Mouse (Mus musculus) stomach, embryonic 15.5 days (tissue): Measurements from ENCODE around the gene Gm45021. TPM values are rescaled to one million over a fixed set of nuclear protein-coding genes. Genes with fewer than 3 reads are reported as not detected.
"Not testable (repeated sequence)": the region's sequence is repeated elsewhere in the genome, so short reads cannot be mapped to it uniquely, and the experiment has no call there.

Experiments used
- ATAC-seq: fragments of 200-750 bp; cut with Nextera tagmentation; 2 replicates; pipeline ENCODE4 v1.8.0; 2017; ENCODE audit warnings: low read depth, moderate number of reproducible peaks, moderate TSS enrichment; ENCODE audit not compliant: insufficient read depth, low FRiP score
- H3K27ac ChIP-seq: fragments of 300-500 bp; sonication (generic); 2 replicates; pipeline ENCODE4 v1.5.1; 2015; ENCODE audit warnings: mild to moderate bottlenecking, inconsistent platforms
- H3K27me3 ChIP-seq: fragments of 300-500 bp; sonication (generic); replicated peaks from 2 replicates; pipeline ENCODE4 v1.6.1; 2015; ENCODE audit warnings: inconsistent platforms
- H3K36me3 ChIP-seq: fragments of 300-500 bp; sonication (generic); 2 replicates; pipeline ENCODE4 v1.6.1; 2015; ENCODE audit warnings: inconsistent platforms
- H3K4me1 ChIP-seq: fragments of 300-500 bp; sonication (generic); 2 replicates; pipeline ENCODE4 v1.6.1; 2015; ENCODE audit warnings: inconsistent platforms
- H3K4me2 ChIP-seq: fragments of 300-500 bp; sonication (generic); 2 replicates; pipeline ENCODE4 v1.6.1; 2015; ENCODE audit warnings: mild to moderate bottlenecking, inconsistent platforms
- H3K4me3 ChIP-seq: fragments of 300-500 bp; sonication (generic); replicated peaks from 2 replicates; pipeline ENCODE4 v1.5.1; 2015; ENCODE audit warnings: inconsistent platforms
- H3K9ac ChIP-seq: fragments of 300-500 bp; sonication (generic); 2 replicates; pipeline ENCODE4 v1.6.1; 2015; ENCODE audit warnings: inconsistent platforms
- H3K9me3 ChIP-seq: fragments of 300-500 bp; sonication (generic); 2 replicates; pipeline ENCODE4 v1.6.1; 2016; ENCODE audit warnings: inconsistent platforms
- WGBS: fragments of 180-500 bp; shearing (Covaris S2); methylation state at CpG from one replicate; pipeline ENCODE4 v1.1.7; 2015; 5-methylcytosine and 5-hydroxymethylcytosine counted together
- polyA plus RNA-seq: library from polyadenylated mRNA; unstranded; fragments of >200 nt; fragmentation: Nextera tagmentation; extraction: Ambion mirVana; gene quantifications from 2 replicates; pipeline ENCODE4 v1.2.1, GENCODE M21; 2015

The Gm45021 gene
- polyA plus RNA-seq, 1 experiment from 2014 or later: not detected

- Histone ChIP-seq H3K27ac (no peak overlapping the region), H3K27me3 (no peaks in the 10 kb centered on the region), H3K4me1 (peaks cover 22% of the 10 kb centered on the region), H3K9ac (no peak overlapping the region), H3K9me3 (no peaks in the 10 kb centered on the region; the same call in 1 of the 2 replicates), H3K36me3 (peaks cover 48% of the 10 kb centered on the region), H3K4me2 (no peak overlapping the region), H3K4me3 (no peak overlapping the region)
- no peak for ATAC-seq
- whole genome bisulfite sequencing: 96% methylated on average over 27 of the region's 27 CpGs
Measured at GRCm38 (mm10) chr6:48597233-48597625, 7.8 kb downstream of the Gm45021 start.

DNA sequence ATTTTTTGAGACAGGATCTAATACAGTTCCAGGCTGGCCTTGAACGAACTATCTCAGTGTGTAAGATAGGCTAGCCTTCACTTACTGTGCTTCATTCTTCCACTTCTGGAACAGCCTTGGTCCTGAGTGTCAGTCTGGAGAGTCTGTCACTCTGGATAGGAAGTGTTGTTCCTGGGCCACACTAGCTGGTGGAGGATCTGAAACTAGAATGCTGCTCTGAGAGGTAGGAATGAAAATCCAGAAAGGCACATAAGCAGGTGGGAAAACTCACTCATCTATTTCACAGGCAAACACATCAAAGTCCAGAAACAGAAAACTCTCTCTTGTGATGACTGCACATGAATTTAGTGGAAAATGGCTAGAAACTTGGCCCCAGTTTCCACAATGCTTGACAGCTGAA is 11.2 kb downstream of the Gm45021 start:
- 89% methylated on average over 1 of the region's 1 CpGs for WGBS
- H3K4me2 ChIP-seq: no peak overlapping the region
- no peak overlapping the region for H3K9ac ChIP-seq
- ATAC-seq: no peak
- no peak overlapping the region for H3K27ac ChIP-seq
- no peaks in the 10 kb centered on the region; the same call in 1 of the 2 replicates for H3K9me3 ChIP-seq
- no peaks in the 10 kb centered on the region for H3K27me3 ChIP-seq
- H3K4me1 ChIP-seq: 0 out of 2 replicates have a peak, but pooled peaks cover 6% of the 10 kb centered on the region
- peaks cover 48% of the 10 kb centered on the region for H3K36me3 ChIP-seq
- no peak overlapping the region for H3K4me3 ChIP-seq

DNA sequence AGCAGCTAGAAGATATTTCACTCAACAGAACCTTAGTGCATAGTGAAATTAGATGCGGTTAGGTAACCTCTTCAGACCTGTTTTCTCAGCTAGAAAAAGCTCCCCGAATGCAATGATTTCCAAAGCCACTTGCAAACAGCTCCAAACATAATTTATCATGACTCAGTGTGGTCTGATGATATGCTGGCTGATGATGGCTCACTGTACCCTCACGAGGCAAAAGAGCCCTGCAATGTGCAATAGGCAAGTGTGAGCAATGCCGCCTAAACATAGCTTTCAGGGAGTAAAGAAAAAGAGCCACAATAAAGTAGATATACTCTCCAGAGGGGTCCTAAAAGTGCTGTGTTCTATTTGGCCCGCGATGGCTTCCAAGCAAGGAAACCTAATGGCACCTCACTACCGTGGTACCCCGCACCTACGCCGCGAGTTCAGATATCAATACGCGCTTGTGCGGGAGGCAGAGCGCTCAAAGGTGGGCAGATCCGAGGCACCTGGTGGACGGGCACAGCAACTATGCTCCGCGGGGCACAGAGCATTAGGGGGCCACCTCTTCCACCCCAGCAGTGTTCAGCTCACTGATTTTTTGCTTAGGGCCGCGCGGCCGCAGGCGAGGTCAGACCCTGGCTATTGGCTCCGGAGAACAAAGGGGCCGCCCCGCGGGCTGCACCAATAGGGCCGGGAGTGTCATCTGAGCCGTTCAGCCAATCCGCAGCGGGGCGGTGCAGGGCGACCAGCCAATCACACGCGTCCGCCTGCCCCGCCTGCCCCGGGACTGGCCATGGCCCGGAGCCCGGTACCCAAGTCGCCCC is 12.1 kb downstream of the Gm45021 start, which contains the start of gene Zfp775:
Zfp775 (plus strand) TSS at position 793 of the 809 bp plus-strand sequence.
- Histone ChIP-seq H3K27ac (peak within 1 kb of the TSS; percentile 73), H3K4me2 (peak within 1 kb of the TSS; percentile 94), H3K27me3 (no peaks in the 10 kb centered on the region), H3K9ac (peak within 1 kb of the TSS; percentile 38), H3K9me3 (no peaks in the 10 kb centered on the region; the same call in 1 of the 2 replicates), H3K36me3 (peaks cover 41% of the 10 kb centered on the region), H3K4me1 (0 out of 2 replicates have a peak, but pooled peaks cover 6% of the 10 kb centered on the region), H3K4me3 (peak within 1 kb of the TSS; percentile 60)
- 4% methylated on average over 42 of the region's 42 CpGs for WGBS
- ATAC-seq: peak; percentile 98

DNA sequence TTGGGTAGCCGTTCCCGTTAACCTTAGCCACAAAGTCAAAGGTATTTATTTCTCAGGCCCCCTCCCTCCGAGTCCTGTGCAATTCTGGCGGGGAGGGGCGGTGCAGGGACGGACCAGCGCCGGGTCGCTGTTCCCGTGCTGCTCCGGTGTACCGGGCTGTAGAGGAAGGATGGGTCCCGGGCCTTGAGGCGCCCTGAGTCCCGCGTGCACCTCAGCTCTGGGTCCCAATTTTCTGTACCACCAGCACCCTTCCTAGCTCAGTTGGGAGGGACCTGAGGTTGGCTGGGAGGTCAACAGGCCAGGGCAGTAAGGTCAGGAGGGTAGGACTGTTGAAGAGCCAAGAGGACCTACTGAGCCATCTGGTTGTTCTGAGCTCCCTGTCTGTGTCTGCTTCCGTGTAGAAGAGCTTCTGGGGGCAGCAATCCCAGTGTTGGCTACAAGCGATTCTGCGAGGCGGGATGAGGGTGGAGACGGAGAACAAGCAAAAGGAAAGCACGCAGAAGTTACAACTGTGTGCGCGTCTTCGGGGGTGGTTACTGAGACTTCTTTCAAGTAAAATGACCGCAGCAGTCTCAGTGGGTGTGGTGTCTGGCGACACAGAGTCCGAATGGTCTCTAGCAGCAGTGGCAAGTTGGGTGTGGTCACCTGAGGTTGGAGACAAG is 12.8 kb downstream of the Gm45021 start:
- no peaks in the 10 kb centered on the region for H3K9me3 ChIP-seq
- ATAC-seq: peak; percentile 65; the same call in 1 of the 2 replicates
- H3K4me1 ChIP-seq: 0 out of 2 replicates have a peak, but pooled peaks cover 6% of the 10 kb centered on the region
- WGBS: under 1% methylated on average over 27 of the region's 28 CpGs
- H3K4me3 ChIP-seq: peak overlapping the region; percentile 60
- peak overlapping the region; percentile 38 for H3K9ac ChIP-seq
- H3K27me3 ChIP-seq: no peaks in the 10 kb centered on the region
- H3K4me2 ChIP-seq: peak overlapping the region; percentile 94
- peaks cover 33% of the 10 kb centered on the region for H3K36me3 ChIP-seq
- peak overlapping the region; percentile 73 for H3K27ac ChIP-seq

DNA sequence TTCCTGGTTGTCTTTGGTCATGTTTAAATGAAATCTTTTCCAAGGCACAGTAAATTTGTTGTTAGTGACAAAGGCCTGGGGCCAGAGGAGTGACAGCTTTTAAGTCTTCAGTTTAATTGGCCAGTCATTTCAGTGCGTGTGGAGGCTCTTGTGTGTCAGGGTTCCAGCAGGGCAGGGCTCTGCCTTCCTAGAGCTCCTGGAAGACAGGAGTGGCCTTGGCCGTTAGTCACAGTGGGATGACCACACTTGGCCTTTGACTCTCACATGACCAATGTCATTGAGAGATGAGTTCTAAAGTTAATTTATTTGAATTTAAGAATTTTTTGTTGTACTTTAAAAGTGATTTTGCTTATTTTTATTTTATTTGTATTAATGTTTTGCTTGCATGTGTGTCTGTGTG is 18.7 kb downstream of the Gm45021 start:
- H3K4me3 ChIP-seq: no peak overlapping the region
- H3K36me3 ChIP-seq: 0 out of 2 replicates have a peak, but pooled peaks cover 2% of the 10 kb centered on the region
- H3K27ac ChIP-seq: no peak overlapping the region
- no peaks in the 10 kb centered on the region for H3K9me3 ChIP-seq
- no peak overlapping the region for H3K4me2 ChIP-seq
- H3K27me3 ChIP-seq: no peaks in the 10 kb centered on the region
- no peaks in the 10 kb centered on the region for H3K4me1 ChIP-seq
- ATAC-seq: no peak
- no peak overlapping the region for H3K9ac ChIP-seq
- 80% methylated on average over 2 of the region's 2 CpGs for WGBS

DNA sequence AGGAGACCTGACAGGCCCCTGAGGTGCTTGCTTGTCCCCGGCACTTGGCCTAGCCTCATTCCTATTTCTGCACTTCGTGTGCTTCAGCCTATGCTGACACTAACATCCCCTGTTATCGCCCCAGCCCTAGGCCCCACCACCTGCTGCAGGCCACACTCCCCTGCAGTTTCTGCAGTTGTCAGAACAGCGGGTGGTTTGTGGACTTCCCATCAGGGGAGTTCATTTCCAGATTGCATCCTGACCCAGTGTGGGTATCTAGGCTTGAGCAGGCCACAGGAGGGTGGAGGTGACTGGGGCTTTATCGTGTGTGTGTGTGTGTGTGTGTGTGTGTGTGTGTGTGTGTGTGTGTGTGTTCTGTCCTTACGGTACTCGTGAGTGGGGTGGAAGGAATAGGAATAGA is 20.1 kb downstream of the Gm45021 start:
- no peak for ATAC-seq
- no peak overlapping the region for H3K9ac ChIP-seq

DNA sequence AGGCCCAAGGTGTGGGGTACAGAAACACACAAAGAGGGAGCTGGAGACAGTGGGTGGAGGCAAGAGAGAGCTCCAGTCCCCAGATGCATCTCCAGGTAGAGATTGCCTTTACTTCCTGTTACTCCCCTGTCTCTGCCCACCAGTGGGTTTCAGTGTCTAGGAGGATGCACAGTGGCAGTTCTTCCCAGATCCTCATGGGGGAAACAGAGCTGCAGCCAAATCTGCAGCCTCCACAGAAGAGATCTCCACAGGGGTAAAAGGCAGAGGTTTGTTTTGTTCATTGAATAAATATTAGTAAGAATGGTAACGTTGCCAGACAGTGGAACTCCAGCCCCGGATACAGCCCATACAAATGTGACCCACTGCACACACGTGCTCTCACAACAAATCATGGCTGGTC is 21.2 kb downstream of the Gm45021 start:
- Histone ChIP-seq H3K4me3 (no peak overlapping the region), H3K9ac (no peak overlapping the region), H3K4me2 (no peak overlapping the region), H3K9me3 (no peaks in the 10 kb centered on the region), H3K27me3 (no peaks in the 10 kb centered on the region), H3K36me3 (peaks cover 11% of the 10 kb centered on the region; the same call in 1 of the 2 replicates), H3K4me1 (no peaks in the 10 kb centered on the region), H3K27ac (no peak overlapping the region)
- ATAC-seq: no peak
- 43% methylated on average over 3 of the region's 3 CpGs for WGBS

More for the DNA sequence above, 20.1 kb downstream of the Gm45021 start:
- no peaks in the 10 kb centered on the region for H3K4me1 ChIP-seq
- H3K4me2 ChIP-seq: no peak overlapping the region
- H3K27ac ChIP-seq: no peak overlapping the region
- no peaks in the 10 kb centered on the region for H3K27me3 ChIP-seq
- 76% methylated on average over 7 of the region's 7 CpGs for WGBS
- H3K4me3 ChIP-seq: no peak overlapping the region
- H3K36me3 ChIP-seq: peaks cover 11% of the 10 kb centered on the region; the same call in 1 of the 2 replicates
- H3K9me3 ChIP-seq: no peaks in the 10 kb centered on the region

GRCm38 (mm10) chr6:48613464-48613863 is 24.1 kb downstream of the Gm45021 start:
- peaks cover 11% of the 10 kb centered on the region; the same call in 1 of the 2 replicates for H3K36me3 ChIP-seq
- no peaks in the 10 kb centered on the region for H3K9me3 ChIP-seq
- no peak for ATAC-seq
- H3K27ac ChIP-seq: no peak overlapping the region
- H3K4me1 ChIP-seq: no peaks in the 10 kb centered on the region
- H3K9ac ChIP-seq: no peak overlapping the region
- 91% methylated on average over 4 of the region's 4 CpGs for WGBS
- H3K4me3 ChIP-seq: no peak overlapping the region
- H3K27me3 ChIP-seq: no peaks in the 10 kb centered on the region
- H3K4me2 ChIP-seq: no peak overlapping the region

GRCm38 (mm10) chr6:48614756-48615155 is 25.3 kb downstream of the Gm45021 start:
- Histone ChIP-seq H3K4me2 (no peak overlapping the region), H3K9ac (no peak overlapping the region), H3K4me3 (no peak overlapping the region), H3K27me3 (no peaks in the 10 kb centered on the region), H3K4me1 (no peaks in the 10 kb centered on the region), H3K27ac (no peak overlapping the region), H3K9me3 (no peaks in the 10 kb centered on the region), H3K36me3 (peaks cover 15% of the 10 kb centered on the region; the same call in 1 of the 2 replicates)
- 86% methylated on average over 5 of the region's 5 CpGs for WGBS
- no peak for ATAC-seq

DNA sequence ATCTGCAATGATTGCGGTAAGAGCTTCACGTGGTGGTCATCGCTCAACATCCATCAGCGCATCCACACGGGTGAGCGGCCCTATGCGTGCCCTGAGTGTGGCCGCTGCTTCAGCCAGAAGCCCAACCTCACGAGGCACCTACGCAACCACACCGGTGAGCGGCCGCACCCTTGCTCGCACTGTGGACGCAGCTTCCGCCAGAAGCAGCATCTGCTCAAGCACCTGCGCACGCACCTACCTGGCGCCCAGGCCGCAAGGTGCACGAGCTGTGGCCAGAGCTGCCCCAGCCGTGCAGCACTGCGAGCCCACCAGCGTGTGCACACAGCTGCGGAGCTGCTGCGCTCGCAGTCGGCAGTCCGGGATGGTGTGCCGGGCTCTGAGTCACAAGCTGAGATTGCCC is 30.6 kb downstream of the Gm45021 start:
- H3K4me1 ChIP-seq: no peaks in the 10 kb centered on the region
- H3K4me3 ChIP-seq: no peak overlapping the region
- ATAC-seq: no peak
- no peak overlapping the region for H3K9ac ChIP-seq
- H3K27ac ChIP-seq: no peak overlapping the region
- no peak overlapping the region for H3K4me2 ChIP-seq
- H3K9me3 ChIP-seq: no peaks in the 10 kb centered on the region
- H3K36me3 ChIP-seq: peaks cover 14% of the 10 kb centered on the region; the same call in 1 of the 2 replicates
- WGBS: 92% methylated on average over 30 of the region's 30 CpGs
- H3K27me3 ChIP-seq: no peaks in the 10 kb centered on the region

DNA sequence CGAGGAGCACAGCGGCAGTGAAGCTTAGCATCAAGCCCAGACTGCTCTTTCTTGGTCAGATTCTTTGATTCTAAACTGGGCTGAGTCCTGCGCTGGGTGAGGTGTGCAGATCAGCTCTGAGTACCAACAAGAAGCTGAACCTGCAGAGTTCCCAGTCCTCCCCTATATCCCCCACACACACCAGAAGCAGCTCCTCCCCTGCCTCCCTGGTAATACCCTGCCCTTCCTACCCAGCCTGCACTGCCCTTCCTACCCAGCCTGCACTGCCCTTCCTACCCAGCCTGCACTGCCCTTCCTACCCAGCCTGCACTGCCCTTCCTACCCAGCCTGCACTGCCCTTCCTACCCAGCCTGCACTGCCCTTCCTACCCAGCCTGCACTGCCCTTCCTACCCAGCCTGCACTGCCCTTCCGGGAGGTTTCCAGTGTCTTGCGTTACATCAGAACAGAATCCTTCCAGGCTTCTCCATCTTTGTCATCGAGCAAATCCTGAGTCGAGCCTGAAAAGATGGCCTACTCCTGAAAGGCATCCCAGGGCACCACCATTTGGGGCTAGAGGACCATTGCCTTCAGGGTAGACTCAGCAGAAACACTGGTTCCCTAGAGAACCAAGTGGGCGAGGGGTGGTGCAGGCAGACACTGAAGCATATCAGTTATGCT is 32.9 kb downstream of the Gm45021 start:
- not testable (repeated sequence) for ATAC-seq, H3K27ac ChIP-seq, H3K4me3 ChIP-seq, H3K9ac ChIP-seq, H3K27me3 ChIP-seq, H3K4me2 ChIP-seq, H3K4me1 ChIP-seq, H3K9me3 ChIP-seq
- 89% methylated on average over 8 of the region's 8 CpGs for WGBS
- peaks cover 14% of the 10 kb centered on the region; the same call in 1 of the 2 replicates for H3K36me3 ChIP-seq
